32 mouse cellular contexts compared by ENCODE assay signal in the genomic region with DNA sequence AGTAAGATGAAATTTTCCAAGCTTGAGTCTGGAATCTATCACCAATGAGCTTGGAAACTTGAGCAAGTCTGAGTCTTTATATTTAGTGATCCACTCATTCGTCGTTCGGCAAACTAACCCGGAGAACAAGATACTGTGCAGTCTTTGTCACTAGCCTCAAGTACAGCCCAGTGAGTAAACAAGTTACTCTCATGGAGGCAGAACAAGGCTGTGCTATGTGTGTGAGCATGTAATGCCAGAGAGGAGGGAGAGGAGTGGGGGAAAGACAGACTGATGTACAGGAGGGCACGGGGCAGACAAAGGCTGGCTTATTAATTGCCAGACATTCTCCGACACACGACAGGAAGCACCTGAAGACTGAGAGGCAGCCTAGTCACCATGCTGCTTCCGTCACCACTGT.
DNase-seq lines count a peak whose midpoint lies in the region; ATAC-seq lines count a peak whose summit lies in the region.
"Had no signal": no experiment of that assay in that cellular context is flagged by ENCODE, and none has a peak within 500 bp of the region (broad histone marks: within the 10 kb centered on the region; RNA-seq: fewer than 3 reads in every experiment).

No protein-coding gene starts in this region.

- no peak overlapping the region for H3K4me3 ChIP-seq in lung, embryonic 15.5 days
- no peak overlapping the region for H3K4me3 ChIP-seq in intestine, embryonic 15.5 days (replicated peaks)
- H3K4me3 ChIP-seq in stomach, embryonic 14.5 days (ENCODE audit: low read depth, low read length): no peak overlapping the region
- H3K4me3 ChIP-seq: embryonic facial prominence, embryonic 15.5 days; forebrain, embryonic 12.5 days; heart, embryonic 15.5 days; limb, embryonic 12.5 days; megakaryocyte, embryonic 14.5 days; midbrain, embryonic 12.5 days; myocyte; neural tube, embryonic 12.5 days had no signal

- H3K27me3 ChIP-seq in lung, embryonic 15.5 days: no peaks in the 10 kb centered on the region
- H3K27me3 ChIP-seq in intestine, embryonic 15.5 days (replicated peaks): no peaks in the 10 kb centered on the region
- H3K27me3 ChIP-seq in stomach, embryonic 14.5 days (ENCODE audit: control insufficient read depth, insufficient read depth, low read length): no peaks in the 10 kb centered on the region
- H3K27me3 ChIP-seq: CH12.LX; embryonic facial prominence, embryonic 15.5 days; forebrain, embryonic 12.5 days; heart, embryonic 15.5 days; limb, embryonic 12.5 days; megakaryocyte, embryonic 14.5 days; midbrain, embryonic 12.5 days; neural tube, embryonic 12.5 days had no signal

- H3K4me1 ChIP-seq in lung, embryonic 15.5 days: peaks cover 20% of the 10 kb centered on the region
- 0 out of 2 replicates have a peak, but pooled peaks cover 4% of the 10 kb centered on the region for H3K4me1 ChIP-seq in intestine, embryonic 15.5 days (replicated peaks)
- H3K4me1 ChIP-seq in stomach, embryonic 14.5 days (ENCODE audit: control insufficient read depth, insufficient read depth, low read length): peaks cover 11% of the 10 kb centered on the region
- H3K4me1 ChIP-seq: embryonic facial prominence, embryonic 15.5 days; forebrain, embryonic 12.5 days; heart, embryonic 15.5 days; megakaryocyte, embryonic 14.5 days; midbrain, embryonic 12.5 days; neural tube, embryonic 12.5 days had no signal

- intact Hi-C loops in heart, postnatal 10 days (cut with DNase I): no loop called here

- no peaks in the 10 kb centered on the region for H3K9me3 ChIP-seq in lung, embryonic 15.5 days
- H3K9me3 ChIP-seq in intestine, embryonic 15.5 days: no peaks in the 10 kb centered on the region
- peaks cover 8% of the 10 kb centered on the region; the same call in 1 of the 2 replicates for H3K9me3 ChIP-seq in stomach, embryonic 14.5 days (ENCODE audit: control insufficient read depth, low read depth, low read length)
- H3K9me3 ChIP-seq: embryonic facial prominence, embryonic 15.5 days; heart, embryonic 15.5 days; midbrain, embryonic 12.5 days; neural tube, embryonic 12.5 days had no signal

- H3K27ac ChIP-seq in lung, embryonic 15.5 days: peak overlapping the region; percentile 71
- peak overlapping the region; percentile 23; the same call in 1 of the 2 replicates for H3K27ac ChIP-seq in intestine, embryonic 15.5 days
- peak overlapping the region; percentile 85 for H3K27ac ChIP-seq in stomach, embryonic 14.5 days (ENCODE audit: low read length)
- H3K27ac ChIP-seq: embryonic facial prominence, embryonic 15.5 days; forebrain, embryonic 12.5 days; heart, embryonic 15.5 days; hindbrain, embryonic 14.5 days; midbrain, embryonic 12.5 days; neural tube, embryonic 12.5 days had no signal

- DNase-seq in lung, adult 18-20 months: no peak
- DNase-seq in heart, postnatal 10 days: no peak
- DNase-seq: adrenal gland, adult 8-10 months; B cell, adult 2 months; cerebellum, adult 11-12 months; cerebellum, adult 9-11 months; embryo, embryonic 11 days; gastrocnemius, postnatal 10 days; heart, postnatal 36 days; kidney, adult 9 months; kidney, postnatal 14 days; layer of hippocampus, adult 9-11 months; liver, postnatal 0 days; lung, postnatal 36 days; right cerebral cortex, adult 18-20 months; spleen, adult 18-20 months had no signal

- no peak overlapping the region for H3K9ac ChIP-seq in lung, embryonic 15.5 days
- no peak overlapping the region for H3K9ac ChIP-seq in intestine, embryonic 15.5 days
- no peak overlapping the region; the same call in 1 of the 2 replicates for H3K9ac ChIP-seq in stomach, embryonic 14.5 days (replicated peaks; ENCODE audit: low read depth, low read length)
- H3K9ac ChIP-seq: embryonic facial prominence, embryonic 15.5 days; forebrain, embryonic 12.5 days; heart, embryonic 15.5 days; hindbrain, embryonic 14.5 days; limb, embryonic 12.5 days; liver, postnatal 0 days; midbrain, embryonic 12.5 days; neural tube, embryonic 12.5 days had no signal

- no peak for ATAC-seq in lung, embryonic 15.5 days (ENCODE audit: borderline replicate concordance, extremely low read depth, low FRiP score, low TSS enrichment)
- no peak for ATAC-seq in intestine, embryonic 15.5 days
- peak; percentile 35; the same call in 1 of the 2 replicates for ATAC-seq in stomach, embryonic 14.5 days (ENCODE audit: insufficient number of reproducible peaks, insufficient read depth, low FRiP score, low read depth)
- ATAC-seq in CD4-positive, CD25-positive, alpha-beta regulatory T cell, adult 4 months: no peak
- ATAC-seq: activated CD4-positive, CD25-positive, alpha-beta regulatory T cell, adult 4 months; liver, postnatal 0 days had no signal

- WGBS in lung, embryonic 15.5 days: 43% methylated on average over 8 of the region's 8 CpGs
- 34% methylated on average over 8 of the region's 8 CpGs for WGBS in intestine, embryonic 15.5 days
- 23% methylated on average over 8 of the region's 8 CpGs for WGBS in stomach, embryonic 14.5 days

- no peaks in the 10 kb centered on the region for H3K36me3 ChIP-seq in lung, embryonic 15.5 days
- H3K36me3 ChIP-seq in intestine, embryonic 15.5 days: no peaks in the 10 kb centered on the region
- H3K36me3 ChIP-seq in stomach, embryonic 14.5 days (ENCODE audit: control insufficient read depth, insufficient read depth, low read length): no peaks in the 10 kb centered on the region
- H3K36me3 ChIP-seq: embryonic facial prominence, embryonic 15.5 days; forebrain, embryonic 12.5 days; heart, embryonic 15.5 days; limb, embryonic 12.5 days; midbrain, embryonic 12.5 days; neural tube, embryonic 12.5 days had no signal

- H3K4me2 ChIP-seq in lung, embryonic 15.5 days: no peak overlapping the region
- no peak overlapping the region for H3K4me2 ChIP-seq in intestine, embryonic 15.5 days (replicated peaks)
- H3K4me2 ChIP-seq in stomach, embryonic 14.5 days (replicated peaks; ENCODE audit: low read depth, low read length): 0 out of 2 replicates have a peak overlapping the region, but pooled peaks have one; percentile 2
- H3K4me2 ChIP-seq: embryonic facial prominence, embryonic 15.5 days; forebrain, embryonic 12.5 days; heart, embryonic 15.5 days; hindbrain, embryonic 14.5 days; limb, embryonic 12.5 days; liver, embryonic 11.5 days; midbrain, embryonic 12.5 days; neural tube, embryonic 12.5 days had no signal

Comparison
In these comparisons a context has a peak if more than half of its experiments do, and no peak if none do; other contexts are left out.
1. H3K27ac ChIP-seq: peak in every context shown above with its lines; median percentile 85 in stomach, embryonic 14.5 days; 71 in lung, embryonic 15.5 days; 23 in intestine, embryonic 15.5 days.